ENCODE assay signal across 24 mouse cellular contexts in the genomic region with DNA sequence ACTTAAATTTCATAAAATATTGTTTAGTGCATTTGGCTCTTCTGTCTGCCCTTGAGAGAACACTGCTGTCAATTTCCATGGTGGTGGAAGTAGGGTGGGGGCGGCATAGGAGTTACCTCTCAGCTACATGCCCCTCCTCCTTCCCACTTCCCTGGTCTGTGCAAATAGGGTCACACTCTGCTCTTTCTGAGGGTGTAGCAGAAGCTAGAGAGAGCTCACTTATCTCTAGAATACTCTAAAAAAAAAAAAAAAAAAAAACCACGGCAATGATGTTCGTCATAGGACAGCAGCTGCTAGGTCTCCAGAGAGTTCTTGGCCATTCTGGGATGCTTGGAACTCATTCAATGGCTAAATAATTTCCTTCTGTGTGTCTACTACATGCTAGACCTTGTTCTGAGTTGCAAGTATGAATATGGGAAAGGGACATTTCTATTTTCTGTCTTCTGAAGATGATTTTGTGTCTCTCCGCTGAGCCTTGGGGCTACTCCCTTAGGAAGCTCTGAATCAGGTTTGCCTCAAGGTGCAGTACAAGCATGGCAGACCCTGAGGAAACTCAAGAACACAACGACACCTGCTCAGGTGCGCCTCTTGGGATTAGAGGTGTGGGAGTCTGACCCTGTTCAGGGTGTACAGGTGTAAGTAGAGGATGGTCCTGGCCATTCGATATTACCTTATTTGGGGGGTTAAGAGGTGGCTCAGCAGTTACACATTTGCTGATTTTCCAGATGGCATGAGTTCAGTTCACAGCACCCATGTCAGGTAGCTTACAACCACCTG. TPM values are rescaled to one million over a fixed set of nuclear protein-coding genes. Genes with fewer than 3 reads are reported as not detected.
"Had no signal": no experiment of that assay in that cellular context is flagged by ENCODE, and none has a peak within 500 bp of the region (broad histone marks: within the 10 kb centered on the region; RNA-seq: fewer than 3 reads in every experiment).

No protein-coding gene starts in this region.

- H3K9me3 ChIP-seq: kidney, embryonic 15.5 days; limb, embryonic 12.5 days; limb, embryonic 15.5 days; midbrain, embryonic 12.5 days; midbrain, embryonic 15.5 days; neural tube, embryonic 12.5 days; neural tube, embryonic 15.5 days had no signal

- H3K36me3 ChIP-seq: kidney, embryonic 15.5 days; limb, embryonic 12.5 days; limb, embryonic 15.5 days; midbrain, embryonic 12.5 days; midbrain, embryonic 15.5 days; neural tube, embryonic 12.5 days; neural tube, embryonic 15.5 days had no signal

- H3K27ac ChIP-seq: kidney, embryonic 15.5 days; limb, embryonic 12.5 days; limb, embryonic 15.5 days; liver, embryonic 14.5 days; macrophage; midbrain, embryonic 12.5 days; midbrain, embryonic 15.5 days; neural tube, embryonic 12.5 days; neural tube, embryonic 15.5 days; stomach, postnatal 0 days had no signal

- H3K9ac ChIP-seq: kidney, embryonic 15.5 days; limb, embryonic 12.5 days; limb, embryonic 15.5 days; liver, embryonic 14.5 days; liver, postnatal 0 days; lung, embryonic 14.5 days; midbrain, embryonic 12.5 days; midbrain, embryonic 15.5 days; neural tube, embryonic 12.5 days; neural tube, embryonic 15.5 days had no signal

- H3K4me1 ChIP-seq: kidney, embryonic 15.5 days; limb, embryonic 12.5 days; limb, embryonic 15.5 days; midbrain, embryonic 12.5 days; midbrain, embryonic 15.5 days; neural tube, embryonic 12.5 days; neural tube, embryonic 15.5 days had no signal

- H3K4me3 ChIP-seq: kidney, embryonic 15.5 days; limb, embryonic 12.5 days; limb, embryonic 15.5 days; midbrain, embryonic 12.5 days; midbrain, embryonic 15.5 days; neural tube, embryonic 12.5 days; neural tube, embryonic 15.5 days had no signal

- DNase-seq: kidney, postnatal 14 days; kidney, postnatal 4 days; left cerebral cortex, postnatal 4 days; liver, postnatal 0 days; lung, embryonic 14.5 days; right cerebral cortex, adult 18-20 months; right cerebral cortex, postnatal 25 days; thymus, adult 2 months; thymus, postnatal 14 days; thymus, postnatal 4 days had no signal

- H3K4me2 ChIP-seq: kidney, embryonic 15.5 days; limb, embryonic 12.5 days; limb, embryonic 15.5 days; liver, embryonic 11.5 days; lung, embryonic 14.5 days; midbrain, embryonic 12.5 days; midbrain, embryonic 15.5 days; neural tube, embryonic 12.5 days; neural tube, embryonic 15.5 days had no signal

- H3K27me3 ChIP-seq: kidney, embryonic 15.5 days; limb, embryonic 12.5 days; limb, embryonic 15.5 days; midbrain, embryonic 12.5 days; midbrain, embryonic 15.5 days; neural tube, embryonic 12.5 days; neural tube, embryonic 15.5 days had no signal

- ATAC-seq: liver, postnatal 0 days; lung, postnatal 0 days; midbrain, embryonic 15.5 days had no signal

RNA-seq across cellular contexts. Expression of gene Cnmd, which starts 28.3 kb away (rescaled TPM):
- polyA plus RNA-seq: macrophage; small intestine, adult 2 months; spleen, adult 2 months had no signal
